Mouse (Mus musculus) lung, adult 2 months (tissue): ENCODE results near the gene Tmcc3. TPM values are rescaled to one million over a fixed set of nuclear protein-coding genes. Genes with fewer than 3 reads are reported as not detected.

Experiments used
- DNase-seq: peaks from one replicate; pipeline ENCODE4 v3.0.0; 2022
- H3K4me1 ChIP-seq: fragments of 200-500 bp; 2 replicates; pipeline ENCODE4 v1.6.1; 2011; ENCODE audit warnings: low read length; ENCODE audit not compliant: control insufficient read depth, insufficient read depth
- H3K4me3 ChIP-seq: fragments of 200-500 bp; replicated peaks from 2 replicates; pipeline ENCODE3; 2011; ENCODE audit warnings: low read depth, mild to moderate bottlenecking, control low read depth, low read length; ENCODE audit errors: extremely low read depth
- CTCF ChIP-seq: fragments of 200-500 bp; IDR thresholded peaks from 2 replicates; pipeline ENCODE4 v1.5.1; 2011; ENCODE audit warnings: mild to moderate bottlenecking, low read length, control low read depth; ENCODE audit not compliant: insufficient read depth
- POLR2A ChIP-seq: fragments of 200-500 bp; IDR thresholded peaks from 2 replicates; pipeline ENCODE4 v1.6.1; 2011; ENCODE audit warnings: low read depth, mild to moderate bottlenecking, control low read depth, low read length, borderline replicate concordance; ENCODE audit errors: extremely low read depth
- WGBS: fragments of 180-500 bp; shearing (Covaris S2); methylation state at CpG from one replicate; pipeline ENCODE4 v1.1.7; 2018; 5-methylcytosine and 5-hydroxymethylcytosine counted together
- polyA plus RNA-seq: library from polyadenylated mRNA; depleted of rRNA; stranded (reverse); fragments of >200 nt; gene quantifications from 2 replicates; pipeline ENCODE4 v1.2.3, GENCODE M21; 2012

Gene Tmcc3
- polyA plus RNA-seq, 1 experiment: 46.8 TPM

DNA sequence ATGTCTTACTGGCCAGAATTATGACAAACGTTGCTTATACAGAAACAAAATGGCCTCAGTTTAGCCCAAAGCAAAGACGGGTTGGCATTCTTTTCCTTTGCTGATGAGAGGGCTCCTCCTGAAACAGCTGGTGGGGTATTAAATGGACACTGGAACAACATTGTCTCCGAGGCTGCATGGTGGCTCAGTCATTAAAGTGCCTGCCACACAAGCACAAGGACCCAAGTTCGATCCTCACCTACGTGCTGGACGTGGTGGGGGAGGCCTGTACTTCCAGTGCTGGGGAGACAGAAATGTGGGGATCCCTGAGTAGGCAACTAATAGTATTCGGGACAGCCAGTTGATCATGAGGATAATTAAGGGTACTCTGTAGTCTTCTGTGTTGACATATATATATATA, 34.8 kb downstream of the Tmcc3 start:
- DNase-seq: no peak
- 95% methylated on average over 7 of the region's 7 CpGs for WGBS
- Histone ChIP-seq H3K4me3 (no peak overlapping the region), H3K4me1 (peaks cover 12% of the 10 kb centered on the region)
- no peak for TF ChIP-seq POLR2A
- no peak for TF ChIP-seq CTCF

DNA sequence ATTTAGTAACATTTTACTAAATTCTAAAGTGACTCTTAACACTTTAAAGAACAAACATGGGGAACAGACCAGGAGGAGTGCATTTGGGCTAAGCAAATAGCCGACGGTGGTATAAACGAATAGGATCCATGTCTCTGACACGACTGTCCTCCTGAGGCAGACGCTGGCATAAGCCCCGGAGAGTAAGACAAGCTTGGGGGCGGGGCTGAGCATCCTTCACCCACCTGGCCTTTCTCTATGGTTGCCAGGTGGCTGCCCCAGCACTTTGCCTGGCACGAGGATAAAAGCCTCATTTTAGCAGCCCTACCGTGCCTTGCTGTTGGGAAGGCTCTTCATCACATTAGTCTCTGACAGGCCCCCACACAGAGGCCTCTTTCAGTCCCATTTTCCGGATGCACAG, 35.5 kb downstream of the Tmcc3 start:
- Histone ChIP-seq H3K4me1 (peaks cover 12% of the 10 kb centered on the region), H3K4me3 (no peak overlapping the region)
- TF ChIP-seq POLR2A (no peak), CTCF (no peak)
- 71% methylated on average over 10 of the region's 10 CpGs for WGBS
- DNase-seq: no peak

DNA sequence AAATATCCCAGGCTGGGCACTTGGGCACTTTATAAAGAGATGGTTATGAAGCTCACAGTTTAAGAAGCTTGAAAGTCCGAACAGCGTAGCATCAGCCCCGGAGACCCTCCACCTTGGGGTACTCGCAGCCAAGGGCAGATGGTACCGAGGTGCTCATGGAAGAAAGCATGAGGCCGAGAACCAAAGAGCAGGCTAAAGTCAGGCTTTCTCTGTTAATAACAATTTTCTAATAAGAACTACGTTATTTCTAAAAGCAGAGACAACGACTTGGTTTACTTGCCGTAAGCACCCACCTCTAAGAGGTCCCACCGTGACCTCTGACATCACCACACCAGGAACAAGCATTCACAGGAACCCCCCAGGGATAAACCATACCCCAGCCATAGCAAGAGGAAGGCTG, 36.2 kb downstream of the Tmcc3 start:
- no peak for TF ChIP-seq POLR2A
- no peak for TF ChIP-seq CTCF
- no peak for DNase-seq
- Histone ChIP-seq H3K4me1 (peaks cover 12% of the 10 kb centered on the region), H3K4me3 (no peak overlapping the region)
- WGBS: 97% methylated on average over 10 of the region's 10 CpGs

DNA sequence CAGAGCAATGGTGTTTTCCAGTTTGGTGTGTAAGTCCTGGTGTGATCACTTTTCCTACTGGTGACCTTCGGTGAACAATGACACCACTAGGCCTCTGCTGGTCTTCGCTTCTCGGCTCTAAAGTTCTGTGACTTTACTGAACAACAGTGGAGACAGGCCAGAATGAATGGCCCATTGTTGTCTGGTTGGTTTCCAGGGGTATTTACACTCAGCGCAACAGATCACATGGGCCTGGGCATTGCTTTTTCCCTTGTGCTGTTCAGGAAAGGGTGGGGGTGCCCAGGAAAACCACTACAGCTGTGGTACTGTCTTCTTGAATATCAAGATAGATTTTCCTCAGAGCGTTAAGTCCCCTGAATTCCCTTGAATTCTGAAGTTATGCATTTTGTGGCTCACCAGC, 38.5 kb downstream of the Tmcc3 start:
- Histone ChIP-seq H3K4me1 (peaks cover 12% of the 10 kb centered on the region), H3K4me3 (no peak overlapping the region)
- TF ChIP-seq POLR2A (no peak), CTCF (no peak)
- WGBS: 50% methylated on average over 5 of the region's 5 CpGs
- DNase-seq: no peak

DNA sequence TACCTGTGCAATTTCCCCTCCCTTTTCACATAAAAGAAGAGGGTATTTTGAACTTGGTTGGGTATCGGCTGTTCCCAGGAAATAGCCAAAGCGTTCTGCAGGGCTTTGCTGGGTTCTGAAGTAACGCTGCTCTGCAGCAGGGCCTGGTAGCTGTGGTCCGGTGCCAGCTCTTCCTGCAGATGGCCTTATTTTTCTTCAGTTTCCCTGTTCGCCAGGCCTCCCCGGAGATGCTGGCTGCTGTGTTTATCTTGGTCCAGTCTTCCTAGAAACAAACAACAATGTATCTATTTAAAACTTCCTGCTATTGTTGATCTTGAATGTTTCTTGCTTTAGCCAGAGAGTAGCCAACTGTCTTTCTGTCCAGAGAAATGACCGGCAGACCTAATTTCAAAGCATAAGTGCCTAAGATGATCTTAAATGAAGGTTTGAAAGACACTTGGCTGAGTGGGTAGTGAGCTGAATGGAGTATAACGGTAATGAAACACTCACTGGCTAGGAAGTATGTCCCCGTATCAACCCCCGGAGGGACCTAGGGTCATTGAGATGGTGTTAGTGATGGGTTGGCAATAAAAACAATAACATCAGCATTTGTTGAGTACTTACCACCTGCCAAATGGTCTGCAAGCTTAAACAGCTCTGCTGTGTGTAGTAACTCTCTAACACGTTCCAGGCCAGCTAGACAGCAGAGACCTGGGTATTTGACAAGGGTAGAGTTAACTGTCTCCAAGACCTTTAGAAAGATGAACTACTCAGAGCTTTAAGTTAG, 39.3 kb downstream of the Tmcc3 start:
- no peak for TF ChIP-seq CTCF
- no peak for TF ChIP-seq POLR2A
- WGBS: 34% methylated on average over 11 of the region's 11 CpGs
- H3K4me3 ChIP-seq: no peak overlapping the region
- DNase-seq: no peak
- peaks cover 14% of the 10 kb centered on the region for H3K4me1 ChIP-seq

DNA sequence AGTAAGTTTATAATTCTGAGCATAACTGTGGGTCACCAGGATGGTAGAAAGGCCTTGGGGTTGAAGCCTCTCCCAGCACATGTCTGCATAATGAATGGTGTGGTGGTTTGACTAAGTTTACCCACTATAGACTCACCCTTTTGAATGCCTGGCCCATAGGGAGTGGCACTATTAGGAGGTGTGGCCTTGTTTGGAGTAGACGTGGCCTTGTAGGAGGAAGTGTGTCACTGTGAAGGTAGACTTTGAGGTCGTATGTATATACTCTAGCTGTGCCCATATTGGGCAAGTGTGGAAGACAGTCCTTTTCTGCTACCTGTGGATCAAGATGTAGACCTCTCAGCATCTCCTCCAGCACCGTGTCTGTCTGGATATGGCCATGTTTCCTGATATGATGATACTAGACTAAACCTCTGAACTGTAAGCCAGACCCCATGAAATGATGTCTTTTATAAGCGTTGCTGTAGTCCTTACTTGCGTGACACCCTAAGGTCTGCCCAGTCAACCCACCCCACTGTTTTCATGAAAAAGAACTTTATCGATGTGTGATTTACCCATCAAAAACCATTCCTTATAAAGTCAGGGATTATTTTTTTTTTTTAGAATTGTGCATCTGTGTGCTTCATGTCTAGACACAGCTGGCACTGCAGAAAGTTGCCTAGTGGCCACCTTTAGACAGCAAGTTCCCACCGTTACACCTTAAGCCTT, 40.6 kb downstream of the Tmcc3 start:
- H3K4me1 ChIP-seq: peaks cover 14% of the 10 kb centered on the region
- no peak overlapping the region for H3K4me3 ChIP-seq
- no peak for DNase-seq
- WGBS: 87% methylated on average over 7 of the region's 7 CpGs
- TF ChIP-seq POLR2A (no peak), CTCF (no peak)

DNA sequence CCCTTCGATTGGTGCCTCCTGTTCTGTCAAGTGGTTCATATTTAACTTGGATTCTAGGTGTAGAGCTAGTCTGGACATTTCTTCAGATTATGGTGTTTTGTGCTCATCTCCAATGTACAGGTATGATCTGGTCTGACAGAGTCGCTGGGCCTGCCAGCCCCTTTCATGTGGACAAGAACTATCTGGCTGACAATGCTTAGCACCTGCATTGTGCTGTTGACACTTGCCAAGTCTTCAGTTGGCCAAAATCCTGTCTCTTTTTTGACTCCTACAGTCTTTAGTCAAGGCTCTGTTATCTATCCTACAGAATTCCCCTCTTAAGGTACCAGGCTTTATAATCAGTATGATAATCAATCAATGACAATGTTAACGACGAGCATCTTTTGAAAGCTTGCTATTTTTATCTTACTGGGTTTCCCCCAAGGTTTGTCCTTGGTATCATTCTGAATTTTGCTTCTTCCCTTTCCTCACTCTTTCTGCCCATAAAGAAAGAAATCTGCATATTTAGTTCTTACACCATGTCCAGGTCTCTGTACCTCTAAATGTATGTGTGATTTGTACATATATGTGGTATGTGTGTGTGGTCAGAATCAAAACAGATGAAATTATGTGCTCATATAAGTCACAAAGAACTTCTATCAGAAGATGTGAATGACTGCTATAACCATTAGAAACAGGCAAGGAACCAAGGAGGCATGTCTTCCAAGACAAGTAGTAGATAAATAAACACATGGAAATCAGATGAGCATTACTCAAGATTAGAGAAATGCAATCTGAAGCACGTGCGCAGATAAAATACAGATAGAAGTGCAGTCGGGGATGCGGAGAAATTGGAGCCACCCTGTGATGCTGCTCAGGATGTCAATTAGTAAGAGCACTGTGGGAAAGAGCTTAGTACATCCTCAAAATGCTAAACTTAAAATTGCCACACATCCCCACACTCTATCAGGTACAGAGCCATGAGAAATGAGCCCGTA, 41.4 kb downstream of the Tmcc3 start:
- TF ChIP-seq POLR2A (no peak), CTCF (no peak)
- DNase-seq: no peak
- WGBS: 64% methylated on average over 9 of the region's 9 CpGs

DNA sequence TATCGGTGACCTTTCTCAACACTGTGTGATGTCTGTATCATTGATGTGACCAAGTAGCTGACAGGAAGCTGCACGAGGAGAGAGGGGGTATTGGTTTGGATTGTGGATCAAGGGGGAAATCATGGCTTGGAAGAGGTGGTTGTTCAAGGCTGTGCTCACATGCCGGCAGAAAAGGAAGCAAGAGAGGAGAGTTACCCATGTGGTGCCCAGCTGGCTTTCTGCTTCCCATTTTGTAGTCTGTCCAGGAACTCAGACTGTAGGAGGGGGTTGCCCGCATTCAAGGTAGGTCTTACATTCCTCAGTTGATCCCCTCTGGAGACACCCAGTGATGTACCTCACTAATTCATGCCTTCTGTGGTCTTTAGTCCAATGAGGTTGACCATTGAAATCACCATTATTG, 42.3 kb downstream of the Tmcc3 start:
- H3K4me3 ChIP-seq: no peak overlapping the region
- peaks cover 14% of the 10 kb centered on the region for H3K4me1 ChIP-seq
- DNase-seq: no peak
- TF ChIP-seq POLR2A (no peak), CTCF (no peak)
- WGBS: 49% methylated on average over 4 of the region's 4 CpGs

More for the DNA sequence above, 41.4 kb downstream of the Tmcc3 start:
- Histone ChIP-seq H3K4me1 (peaks cover 14% of the 10 kb centered on the region), H3K4me3 (no peak overlapping the region)

DNA sequence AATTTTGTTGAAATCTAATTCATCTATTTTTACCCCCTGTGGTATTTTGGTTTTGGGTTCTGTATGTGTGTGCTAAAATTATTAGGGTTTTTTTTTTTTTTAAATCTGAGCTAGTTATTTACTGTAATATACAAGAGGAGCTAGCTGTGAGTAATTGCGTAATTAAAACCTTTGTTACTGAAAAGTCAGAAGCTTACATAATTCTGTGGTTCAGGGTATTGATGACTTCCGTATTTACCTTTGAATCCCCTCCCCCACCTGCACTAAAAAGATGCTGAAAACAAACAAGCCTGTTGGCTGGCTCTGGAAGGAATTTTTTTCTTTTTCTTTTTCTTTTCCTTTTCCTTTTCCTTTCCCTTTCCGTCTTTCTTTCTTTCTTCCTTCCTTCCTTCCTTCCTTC, 42.7 kb downstream of the Tmcc3 start:
- 47% methylated on average over 3 of the region's 3 CpGs for WGBS
- no peak overlapping the region for H3K4me3 ChIP-seq
- H3K4me1 ChIP-seq: peaks cover 14% of the 10 kb centered on the region
- DNase-seq: no peak
- TF ChIP-seq POLR2A (no peak), CTCF (no peak)
